Mouse (Mus musculus): ENCODE results near the gene Fscn2. TPM values are rescaled to one million over a fixed set of nuclear protein-coding genes. Genes with fewer than 3 reads are reported as not detected.
A peak's percentile ranks its signal among the peaks of the same experiment; 100 is the strongest.

The Fscn2 gene
- total and polyA plus RNA-seq, 3 experiments = not detected

- Histone ChIP-seq H3K4me1 (ENCODE audit: control insufficient read depth in 1 of 2, insufficient read depth in 2 of 2) (peaks cover 9 to 24% of the 10 kb centered on the region in 2 experiments), H3K79me2 (replicated peaks; ENCODE audit: control insufficient read depth, extremely low read depth, insufficient read depth, poor library complexity, severe bottlenecking) (no peaks in the 10 kb centered on the region), H3K27me3 (replicated peaks) (peaks cover 83% of the 10 kb centered on the region), H3K9ac (ENCODE audit: insufficient read depth, low read depth) (no peak overlapping the region), H3K9me3 (replicated peaks; ENCODE audit: low read length) (peaks cover 6% of the 10 kb centered on the region), H3K36me3 (replicated peaks in 1 of 2; ENCODE audit: control insufficient read depth in 1 of 2, insufficient read depth in 1 of 2, low read length in 1 of 2) (no peaks in the 10 kb centered on the region), H3K4me2 (ENCODE audit: insufficient read depth, low read depth, poor library complexity, severe bottlenecking) (peak overlapping the region; percentile 96; the same call in 1 of the 2 replicates), H3K27ac (ENCODE audit: insufficient read depth, low read depth) (no peak overlapping the region), H3K4me3 (replicated peaks in 1 of 3; ENCODE audit: low read depth in 2 of 3, low read length in 2 of 3, poor library complexity in 1 of 3) (peak overlapping the region in 1 of 3 experiments; percentile 1)
- no peak for TF ChIP-seq NRF1 (IDR thresholded peaks at IDR 0.05; ENCODE audit: low read depth, low read length)
- no peak for TF ChIP-seq CTCF (conservative IDR thresholded peaks at IDR 0.05 in 1 of 2, IDR thresholded peaks at IDR 0.05 in 1 of 2; ENCODE audit: low read depth in 2 of 2, low read length in 2 of 2)
- TF ChIP-seq JUND (conservative IDR thresholded peaks at IDR 0.05; ENCODE audit: low read depth, low read length) = no peak
- no peak for TF ChIP-seq ZC3H11A (IDR thresholded peaks at IDR 0.05; ENCODE audit: low read depth, low read length)
- TF ChIP-seq E2F4 (IDR thresholded peaks at IDR 0.05; ENCODE audit: insufficient replicate concordance, low read depth, low read length) = no peak
- TF ChIP-seq PAX5 (IDR thresholded peaks at IDR 0.05; ENCODE audit: low read length) = no peak
- TF ChIP-seq MAZ (IDR thresholded peaks at IDR 0.05; ENCODE audit: low read depth, low read length) = no peak
- no peak for TF ChIP-seq ZKSCAN1 (IDR thresholded peaks at IDR 0.05; ENCODE audit: borderline replicate concordance, low read depth, low read length)
- no peak for TF ChIP-seq SMC3 (IDR thresholded peaks at IDR 0.05; ENCODE audit: low read depth, low read length)
- no peak for TF ChIP-seq POLR2A (IDR thresholded peaks at IDR 0.05; ENCODE audit: low read depth, low read length)
- no peak for TF ChIP-seq ETS1 (conservative IDR thresholded peaks at IDR 0.05; ENCODE audit: low read depth, low read length)
- TF ChIP-seq USF2 (conservative IDR thresholded peaks at IDR 0.05; ENCODE audit: low read depth, low read length) = no peak
- no peak for TF ChIP-seq BHLHE40 (IDR thresholded peaks at IDR 0.05; ENCODE audit: low read depth, low read length)
- no peak for TF ChIP-seq RAD21 (IDR thresholded peaks at IDR 0.05; ENCODE audit: low read depth, low read length)
- TF ChIP-seq MEF2A (IDR thresholded peaks at IDR 0.05; ENCODE audit: borderline replicate concordance, low read depth, low read length) = no peak
- TF ChIP-seq KAT2A (IDR thresholded peaks at IDR 0.05; ENCODE audit: insufficient replicate concordance, low read length) = no peak
- in situ Hi-C loops (cut with MboI; ENCODE audit: low pct_ligation_motif_present, low pct_unique_long_range_greater_than_20kb, low sequenced_read_pairs) = no loop called here
- dilution Hi-C loops (cut with MboI; ENCODE audit: extremely low pct_ligation_motif_present, extremely low pct_unique_long_range_greater_than_20kb, low sequenced_read_pairs) = no loop called here
- DNase-seq (ENCODE audit: extremely low read depth) = no peak
Measured at GRCm38 (mm10) chr11:120314721-120315415, 46.5 kb upstream of the Fscn2 start.

GRCm38 (mm10) chr11:120315416-120315761 lies 45.9 kb upstream of the Fscn2 start:
- H3K27ac ChIP-seq (ENCODE audit: insufficient read depth, low read depth) = no peak overlapping the region
- H3K36me3 ChIP-seq (replicated peaks in 1 of 2; ENCODE audit: control insufficient read depth in 1 of 2, insufficient read depth in 1 of 2, low read length in 1 of 2) = no peaks in the 10 kb centered on the region
- peaks cover 77% of the 10 kb centered on the region for H3K27me3 ChIP-seq (replicated peaks)
- dilution Hi-C loops (cut with MboI; ENCODE audit: extremely low pct_ligation_motif_present, extremely low pct_unique_long_range_greater_than_20kb, low sequenced_read_pairs) (no loop called here), in situ Hi-C loops (cut with MboI; ENCODE audit: low pct_ligation_motif_present, low pct_unique_long_range_greater_than_20kb, low sequenced_read_pairs) (no loop called here)
- H3K79me2 ChIP-seq (replicated peaks; ENCODE audit: control insufficient read depth, extremely low read depth, insufficient read depth, poor library complexity, severe bottlenecking) = no peaks in the 10 kb centered on the region
- DNase-seq (ENCODE audit: extremely low read depth) = no peak
- peaks cover 10% of the 10 kb centered on the region for H3K9me3 ChIP-seq (replicated peaks; ENCODE audit: low read length)
- TF ChIP-seq MYC (IDR thresholded peaks at IDR 0.05; ENCODE audit: low read depth, low read length) (no peak), RAD21 (IDR thresholded peaks at IDR 0.05; ENCODE audit: low read depth, low read length) (no peak), CHD1 (IDR thresholded peaks at IDR 0.05; ENCODE audit: low read depth, low read length) (no peak), IRF4 (IDR thresholded peaks at IDR 0.05; ENCODE audit: low read depth, low read length) (no peak), MAZ (IDR thresholded peaks at IDR 0.05; ENCODE audit: low read depth, low read length) (no peak), ZNF384 (IDR thresholded peaks at IDR 0.05; ENCODE audit: low read depth, low read length) (no peak), NELFE (IDR thresholded peaks at IDR 0.05; ENCODE audit: low read depth, low read length) (no peak), E2F4 (IDR thresholded peaks at IDR 0.05; ENCODE audit: insufficient replicate concordance, low read depth, low read length) (no peak), USF2 (conservative IDR thresholded peaks at IDR 0.05; ENCODE audit: low read depth, low read length) (no peak), RCOR1 (conservative IDR thresholded peaks at IDR 0.05; ENCODE audit: low read depth, low read length) (no peak), MEF2A (IDR thresholded peaks at IDR 0.05; ENCODE audit: borderline replicate concordance, low read depth, low read length) (no peak), ETS1 (conservative IDR thresholded peaks at IDR 0.05; ENCODE audit: low read depth, low read length) (no peak), HCFC1 (IDR thresholded peaks at IDR 0.05; ENCODE audit: low read depth, low read length) (no peak), SMC3 (IDR thresholded peaks at IDR 0.05; ENCODE audit: low read depth, low read length) (no peak), ZMIZ1 (IDR thresholded peaks at IDR 0.05; ENCODE audit: low read depth, low read length) (no peak), USF1 (IDR thresholded peaks at IDR 0.05; ENCODE audit: low read depth, low read length) (no peak), MXI1 (IDR thresholded peaks at IDR 0.05; ENCODE audit: low read depth, low read length) (no peak), CTCF (conservative IDR thresholded peaks at IDR 0.05 in 1 of 2, IDR thresholded peaks at IDR 0.05 in 1 of 2; ENCODE audit: low read depth in 2 of 2, low read length in 2 of 2) (no peak), BHLHE40 (IDR thresholded peaks at IDR 0.05; ENCODE audit: low read depth, low read length) (no peak)
- H3K9ac ChIP-seq (ENCODE audit: insufficient read depth, low read depth) = peak overlapping the region; percentile 7; the same call in 1 of the 2 replicates
- H3K4me3 ChIP-seq (replicated peaks in 1 of 3; ENCODE audit: low read depth in 2 of 3, low read length in 2 of 3, poor library complexity in 1 of 3) = peak overlapping the region in 1 of 3 experiments; percentile 1
- H3K4me1 ChIP-seq (ENCODE audit: control insufficient read depth in 1 of 2, insufficient read depth in 2 of 2) = peaks cover 9 to 24% of the 10 kb centered on the region in 2 experiments
- H3K4me2 ChIP-seq (ENCODE audit: insufficient read depth, low read depth, poor library complexity, severe bottlenecking) = peak overlapping the region; percentile 96
